Mouse (Mus musculus) embryo, embryonic 11 days (tissue): ENCODE measurements around the gene Srsf1.
"Not testable (repeated sequence)": the region's sequence is repeated elsewhere in the genome, so short reads cannot be mapped to it uniquely, and the experiment has no call there.

Experiments
- DNase-seq: peaks from one replicate; pipeline ENCODE4 v3.0.0-alpha.2; 2015

Srsf1 gene

GRCm38 (mm10) chr11:88045159-88045558 lies 2.0 kb upstream of the Srsf1 start:
- not testable (repeated sequence) for DNase-seq

DNA sequence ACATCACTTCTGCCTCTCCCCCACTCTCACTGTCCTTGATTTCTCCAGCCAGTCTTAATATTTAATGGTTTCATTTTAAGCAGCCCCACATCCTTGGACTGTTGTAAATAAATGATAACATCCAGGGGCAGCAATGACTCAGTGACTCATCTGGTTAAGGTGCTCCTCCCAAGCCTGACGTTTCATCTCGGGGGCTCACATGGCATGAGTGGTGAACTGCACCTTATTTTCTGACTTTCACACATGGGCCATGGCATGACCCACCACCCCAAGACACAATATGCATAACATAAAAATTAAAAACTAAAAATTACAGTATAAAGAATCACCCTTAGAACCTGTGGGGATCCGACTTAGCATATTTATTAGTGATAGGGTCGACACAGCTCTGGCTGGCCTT lies 1.3 kb upstream of the Srsf1 start:
- no peak for DNase-seq

DNA sequence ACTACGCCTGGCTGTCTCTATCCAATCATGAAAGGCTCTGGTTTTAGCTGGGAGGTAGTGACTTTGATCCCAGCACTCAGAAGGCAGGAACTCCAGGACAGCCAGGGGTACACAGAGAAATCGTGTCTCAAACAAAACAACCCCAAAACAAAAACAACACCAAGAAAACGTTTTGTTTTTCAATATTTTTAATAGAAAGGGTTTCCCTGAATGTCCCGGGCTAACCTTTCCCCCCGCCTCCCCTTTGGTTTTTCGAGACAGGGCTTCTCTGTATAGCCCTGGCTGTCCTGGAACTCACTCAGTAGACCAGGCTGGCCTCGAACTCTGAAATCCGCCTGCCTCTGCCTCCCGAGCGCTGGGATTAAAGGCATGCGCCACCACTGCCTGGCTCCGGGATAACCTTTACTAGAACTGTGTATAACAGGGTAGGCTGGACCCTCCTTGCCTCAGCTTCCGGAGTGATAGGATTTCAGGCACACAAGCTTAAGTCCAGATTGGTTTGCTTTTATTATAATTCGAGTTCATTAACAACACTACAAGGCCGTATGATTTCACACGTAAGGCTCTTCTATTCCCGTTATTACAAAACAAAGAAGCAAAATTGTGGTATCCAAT lies 743 bp upstream of the Srsf1 start:
- no peak for DNase-seq

DNA sequence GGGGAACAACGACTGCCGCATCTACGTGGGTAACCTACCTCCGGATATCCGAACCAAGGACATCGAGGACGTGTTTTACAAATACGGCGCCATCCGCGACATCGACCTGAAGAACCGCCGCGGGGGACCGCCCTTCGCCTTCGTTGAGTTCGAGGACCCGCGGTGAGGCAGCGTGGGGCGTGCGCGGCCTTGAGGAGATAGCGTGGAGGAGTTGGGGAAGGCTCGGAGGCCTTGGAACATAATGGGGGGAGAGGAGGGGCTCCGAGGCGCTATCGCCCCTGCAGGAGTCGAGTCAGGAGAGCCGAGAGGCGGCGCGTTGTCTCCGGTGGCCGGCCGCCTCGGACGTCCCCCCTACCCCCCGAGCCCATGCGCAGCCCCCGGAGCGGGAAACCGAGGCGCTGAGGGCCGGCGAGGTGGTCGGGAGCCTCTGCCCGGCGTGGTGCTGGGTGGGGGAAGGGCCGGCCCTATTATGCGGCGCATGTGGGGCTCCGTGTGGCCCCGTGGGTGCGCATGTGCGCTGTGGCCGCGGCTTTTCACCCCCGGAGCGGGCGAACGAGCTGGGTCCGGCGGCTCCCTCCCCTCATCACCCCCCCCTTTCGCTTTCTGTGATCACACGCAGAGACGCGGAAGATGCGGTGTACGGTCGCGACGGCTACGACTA lies 828 bp downstream of the Srsf1 start:
- DNase-seq = peak; percentile 83

DNA sequence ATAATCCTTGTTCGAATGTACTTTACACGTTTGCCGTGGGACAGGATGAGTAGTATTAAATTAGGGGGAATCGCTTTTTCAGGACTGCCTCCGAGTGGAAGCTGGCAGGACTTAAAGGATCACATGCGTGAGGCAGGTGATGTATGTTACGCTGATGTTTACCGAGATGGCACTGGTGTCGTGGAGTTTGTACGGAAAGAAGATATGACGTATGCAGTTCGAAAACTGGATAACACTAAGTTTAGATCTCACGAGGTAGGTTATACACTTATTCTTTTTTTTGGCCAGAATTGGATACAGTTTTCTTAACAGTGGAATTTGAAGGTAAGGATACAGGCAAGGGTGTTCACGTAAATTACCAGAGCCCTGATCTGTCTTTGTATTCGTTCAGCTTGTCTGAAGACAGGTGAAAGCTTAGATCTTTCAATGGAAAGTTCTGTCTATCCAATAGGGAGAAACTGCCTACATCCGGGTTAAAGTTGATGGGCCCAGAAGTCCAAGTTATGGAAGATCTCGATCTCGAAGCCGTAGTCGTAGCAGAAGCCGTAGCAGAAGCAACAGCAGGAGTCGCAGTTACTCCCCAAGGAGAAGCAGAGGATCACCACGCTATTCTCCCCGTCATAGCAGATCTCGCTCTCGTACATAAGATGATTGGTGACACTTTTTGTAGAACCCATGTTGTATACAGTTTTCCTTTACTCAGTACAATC lies 1.9 kb downstream of the Srsf1 start:
- no peak for DNase-seq

GRCm38 (mm10) chr11:88049732-88050131 lies 2.6 kb downstream of the Srsf1 start:
- DNase-seq = no peak

GRCm38 (mm10) chr11:88052638-88053037 lies 5.5 kb downstream of the Srsf1 start:
- no peak for DNase-seq

GRCm38 (mm10) chr11:88053821-88054220 lies 6.6 kb downstream of the Srsf1 start:
- DNase-seq = no peak

DNA sequence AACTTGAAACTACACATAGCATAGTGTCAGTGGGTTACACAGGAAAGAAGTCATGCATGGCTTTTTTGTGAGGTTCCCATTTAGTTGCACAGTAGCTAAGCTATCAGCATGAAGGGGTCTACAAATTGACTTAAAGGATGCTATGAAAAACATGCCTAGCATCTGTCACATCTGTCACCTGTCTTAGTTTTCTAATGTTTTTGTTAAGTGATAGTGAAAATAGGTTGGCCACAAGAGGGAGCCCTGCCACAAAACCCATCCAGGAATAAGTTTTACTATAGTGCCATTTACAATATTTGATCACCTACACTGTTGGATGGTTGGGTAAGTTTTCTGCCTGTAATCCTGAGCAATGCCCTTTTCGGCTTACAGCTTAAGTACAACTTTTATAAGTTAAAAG lies 7.4 kb downstream of the Srsf1 start:
- peak; percentile 65 for DNase-seq

GRCm38 (mm10) chr11:88055777-88056176 lies 8.6 kb downstream of the Srsf1 start:
- no peak for DNase-seq

DNA sequence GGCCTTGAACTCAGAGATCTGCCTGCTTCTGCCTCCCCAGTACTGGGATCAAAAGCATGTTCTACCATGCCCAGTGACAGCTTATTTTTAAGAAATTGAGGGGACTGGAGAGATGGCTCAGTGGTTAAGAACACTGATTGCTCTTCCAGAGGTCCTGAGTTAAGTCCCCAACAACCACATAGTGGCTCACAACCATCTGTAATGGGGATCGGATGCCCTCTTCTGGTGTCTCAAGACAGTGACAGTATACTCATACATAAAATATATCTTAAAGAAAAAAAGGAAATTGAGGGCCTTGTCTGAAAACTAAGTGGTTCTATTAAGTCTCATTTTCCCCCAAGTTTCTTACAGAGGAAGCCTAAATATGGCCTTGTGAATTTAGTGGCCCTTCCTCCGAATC lies 10.6 kb downstream of the Srsf1 start:
- no peak for DNase-seq

GRCm38 (mm10) chr11:88059141-88059540 lies 12.0 kb downstream of the Srsf1 start:
- peak; percentile 81 for DNase-seq

GRCm38 (mm10) chr11:88061892-88062625 lies 14.9 kb downstream of the Srsf1 start:
- DNase-seq = no peak

GRCm38 (mm10) chr11:88065732-88066131 lies 18.6 kb downstream of the Srsf1 start:
- no peak for DNase-seq

DNA sequence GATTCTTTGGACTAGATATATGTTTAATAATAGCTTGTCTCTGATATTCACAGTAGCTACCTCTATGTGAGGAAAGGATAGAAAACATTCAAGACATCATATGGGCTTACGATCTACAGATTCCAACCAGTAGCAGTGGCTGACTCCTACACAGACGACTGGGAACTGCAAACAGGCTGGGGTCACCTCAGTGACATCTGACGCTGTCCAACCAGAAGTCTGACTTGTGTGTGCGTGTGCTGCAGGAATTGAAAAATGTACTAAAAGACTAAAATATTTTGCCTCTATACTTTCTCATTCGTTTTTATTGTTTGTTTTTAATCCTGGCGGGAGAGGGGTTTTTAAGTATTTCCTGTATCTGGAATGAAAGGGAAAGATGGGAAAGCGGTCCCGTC lies 20.0 kb downstream of the Srsf1 start:
- DNase-seq = peak; percentile 48

GRCm38 (mm10) chr11:88067586-88068410 lies 20.6 kb downstream of the Srsf1 start, which contains the start of gene Vezf1:
TSS of gene Vezf1 (plus strand) at chr11:88068279.
- peak; percentile 92 for DNase-seq

GRCm38 (mm10) chr11:88068411-88069245 lies 21.5 kb downstream of the Srsf1 start:
- DNase-seq = peak; percentile 76

GRCm38 (mm10) chr11:88069246-88069570 lies 22.0 kb downstream of the Srsf1 start:
- DNase-seq = no peak

- no peak for DNase-seq
Measured at GRCm38 (mm10) chr11:88070392-88070791, 23.2 kb downstream of the Srsf1 start.

GRCm38 (mm10) chr11:88071113-88071512 lies 23.9 kb downstream of the Srsf1 start:
- DNase-seq = no peak

DNA sequence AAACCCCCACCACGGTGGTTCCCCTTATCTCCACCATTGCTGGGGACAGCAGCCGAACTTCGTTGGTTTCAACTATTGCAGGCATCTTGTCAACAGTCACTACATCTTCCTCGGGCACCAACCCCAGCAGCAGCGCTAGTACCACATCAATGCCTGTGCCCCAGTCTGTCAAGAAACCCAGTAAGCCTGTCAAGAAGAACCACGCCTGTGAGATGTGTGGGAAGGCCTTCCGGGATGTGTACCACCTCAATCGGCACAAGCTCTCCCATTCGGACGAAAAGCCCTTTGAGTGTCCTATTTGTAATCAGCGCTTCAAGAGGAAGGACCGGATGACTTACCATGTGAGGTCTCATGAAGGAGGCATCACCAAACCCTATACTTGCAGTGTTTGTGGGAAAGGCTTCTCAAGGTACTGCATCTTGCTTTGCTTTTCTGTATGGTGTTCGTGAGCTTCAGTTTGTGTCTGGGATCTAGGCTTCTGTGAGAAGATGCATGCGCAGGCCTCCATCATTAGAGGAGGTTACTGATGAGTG lies 26.2 kb downstream of the Srsf1 start:
- no peak for DNase-seq
